Mouse (Mus musculus) A20 (cell line): ENCODE measurements at regions not wholly inside any gene's neighbourhood (a gene's known extent, or its start where the extent isn't known, plus 50 kb on each side); places are given as distances from the start of the nearest gene placed in this dataset.

Source experiments
- DNase-seq: peaks from one replicate; pipeline ENCODE4 v3.0.0-alpha.2; 2011; ENCODE audit warnings: low read depth, low spot score

DNA sequence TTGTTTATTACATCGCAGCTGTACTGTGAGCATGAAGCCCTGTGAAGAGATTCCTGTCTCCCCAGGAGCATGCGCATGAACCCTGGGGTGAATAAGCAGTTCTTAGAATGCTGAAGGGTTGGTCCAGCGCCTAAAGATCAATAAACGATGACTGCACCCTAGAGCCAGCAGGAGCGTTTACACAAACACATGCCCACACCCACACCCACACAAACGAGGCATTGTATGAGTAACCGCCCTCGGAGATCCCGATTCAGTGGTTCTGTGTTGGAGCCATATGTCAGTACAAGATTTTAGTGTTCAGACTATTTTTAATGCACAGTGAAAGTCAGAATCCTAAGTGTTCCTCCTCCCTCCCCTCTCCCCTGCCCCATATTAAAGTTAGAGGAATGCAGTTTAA is 57.3 kb downstream of the Edn1 start:
- no peak for DNase-seq

DNA sequence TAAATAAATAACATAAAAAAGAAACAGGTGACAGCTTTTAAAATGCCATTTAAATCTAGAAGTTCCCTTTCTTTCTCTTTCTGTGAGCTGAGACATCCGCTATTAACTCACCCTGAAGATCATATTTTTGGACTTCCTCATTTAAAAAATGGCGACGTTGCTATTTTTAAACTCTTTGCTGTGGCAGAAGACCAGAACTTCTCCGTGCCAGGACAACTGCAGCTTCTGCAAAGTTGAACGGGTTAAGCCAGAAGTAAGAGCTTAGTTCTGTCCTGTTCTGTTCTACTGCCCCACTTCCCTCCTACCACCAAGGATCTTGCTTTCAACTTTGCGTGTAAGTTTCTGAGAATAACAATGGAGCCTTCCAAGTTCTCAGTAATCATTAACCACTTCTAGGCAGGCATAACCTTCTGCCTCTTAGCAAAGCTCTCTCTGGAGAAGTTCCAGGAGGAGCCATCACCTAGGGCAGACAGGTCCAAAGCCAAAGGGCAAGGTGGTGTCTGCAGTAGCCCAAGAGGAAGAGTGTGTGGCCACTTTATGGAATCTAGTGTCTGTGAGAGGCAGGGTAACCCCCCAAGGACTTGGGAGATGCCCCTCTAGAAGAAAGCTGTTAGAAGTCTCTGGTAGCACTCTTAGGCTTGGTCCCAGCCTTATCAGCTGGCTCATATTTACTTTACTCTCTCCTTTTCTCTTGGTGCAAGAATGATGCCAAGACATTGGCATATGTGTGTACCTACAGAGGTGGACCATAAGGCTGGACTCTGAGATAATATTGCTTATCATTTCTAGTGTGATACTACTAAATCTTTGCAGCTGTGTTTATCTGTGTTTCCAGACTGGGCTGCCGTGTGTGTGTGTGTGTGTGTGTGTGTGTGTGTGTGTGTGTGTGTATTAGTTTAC is 66.6 kb downstream of the Edn1 start:
- DNase-seq = peak; percentile 45

DNA sequence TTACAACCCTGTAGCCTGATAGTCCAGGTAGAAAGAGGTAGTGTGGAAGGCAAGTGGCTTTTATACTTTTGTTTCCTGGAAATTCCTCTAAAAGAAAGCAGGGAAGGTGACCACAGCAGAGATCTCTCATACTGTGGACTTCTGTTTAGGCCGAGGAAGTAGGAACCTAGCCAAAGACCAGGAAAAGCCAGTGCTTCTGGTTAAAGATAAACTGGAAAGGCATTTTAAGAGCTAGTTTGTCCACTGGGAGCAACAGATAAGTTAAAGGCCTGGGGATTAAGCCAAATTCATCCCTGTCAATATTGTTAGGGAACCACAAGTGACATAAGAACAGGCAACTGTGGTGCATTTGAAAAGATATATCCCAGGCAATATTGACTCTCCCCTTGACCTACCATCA is 68.5 kb downstream of the Edn1 start:
- no peak for DNase-seq

DNA sequence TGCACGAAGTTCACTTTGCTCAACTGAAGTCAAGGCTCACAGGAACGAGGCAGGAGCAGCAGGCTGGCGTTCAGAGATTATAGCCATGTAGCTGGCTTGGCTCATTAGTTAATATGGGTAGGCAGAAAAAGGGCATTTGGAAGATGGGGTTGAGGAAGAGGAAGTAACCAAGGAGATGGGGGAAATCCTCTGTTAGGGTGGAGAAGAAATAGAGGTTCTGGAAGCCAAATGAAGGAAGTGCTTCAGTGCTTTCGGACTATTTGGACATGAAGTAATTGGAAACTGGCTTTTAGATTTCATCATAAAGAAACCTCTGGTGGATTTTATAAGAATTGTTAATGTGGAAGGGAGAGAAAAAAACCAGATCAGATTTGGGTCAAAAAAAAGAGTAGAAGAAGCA is 70.9 kb downstream of the Edn1 start:
- no peak for DNase-seq

DNA sequence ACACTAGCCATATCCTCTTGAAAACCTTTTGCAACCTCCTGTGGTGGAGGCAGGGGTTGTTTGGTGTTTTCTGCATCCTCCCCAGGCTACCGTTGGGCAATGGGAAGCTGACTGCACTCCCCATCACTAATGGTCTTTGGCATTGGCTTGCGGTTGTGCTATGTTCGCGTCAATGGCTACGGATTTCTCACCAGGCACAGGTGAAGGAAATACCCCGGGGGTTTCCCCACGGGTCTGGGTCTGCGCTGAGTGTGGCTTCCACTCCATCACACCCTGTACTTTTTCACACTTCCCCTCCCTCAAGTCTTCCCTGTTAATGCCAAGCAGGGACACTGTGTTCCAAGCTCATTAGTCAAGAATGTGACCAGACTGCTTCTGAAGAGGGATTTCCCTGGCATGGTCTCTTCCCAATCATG is 72.9 kb downstream of the Edn1 start:
- DNase-seq = no peak

DNA sequence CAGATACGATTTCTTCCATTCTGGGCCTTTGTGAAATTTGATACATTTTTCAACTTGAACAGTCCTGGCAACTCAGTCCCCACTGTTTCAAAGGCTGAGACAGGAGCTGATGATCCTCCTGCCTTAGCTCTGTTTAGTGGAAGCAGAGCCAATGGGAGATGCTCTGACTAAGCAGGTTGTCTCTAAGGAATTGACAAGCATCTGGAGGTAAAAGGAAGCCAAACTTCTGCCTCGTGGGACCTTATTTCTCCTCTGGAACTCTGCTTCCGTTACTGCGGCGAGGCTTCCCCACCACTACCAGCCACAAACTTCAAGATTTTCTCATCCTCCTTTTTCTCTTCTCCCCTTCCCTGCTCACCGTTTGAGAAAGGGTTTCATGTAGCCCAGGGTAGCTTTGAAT is 78.4 kb downstream of the Edn1 start:
- DNase-seq = no peak

DNA sequence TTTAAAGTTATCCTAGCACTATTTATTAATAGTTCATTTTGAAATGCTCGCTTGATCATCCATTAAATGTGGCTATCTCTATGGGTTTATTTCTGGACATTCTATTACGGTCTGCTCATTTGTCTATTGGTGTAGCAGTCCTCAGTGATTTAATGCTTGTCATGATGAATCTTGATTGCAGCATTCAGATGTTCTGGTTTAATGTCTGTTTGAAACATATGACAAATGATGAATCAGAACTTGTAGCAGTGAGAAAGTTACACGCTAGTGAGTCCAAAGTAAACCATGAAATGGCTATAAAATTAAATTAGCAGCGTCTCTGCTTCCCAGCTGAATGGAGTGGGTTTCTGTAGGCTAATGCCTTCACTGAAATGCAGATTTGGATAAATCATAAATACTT is 81.8 kb downstream of the Edn1 start:
- DNase-seq = no peak

DNA sequence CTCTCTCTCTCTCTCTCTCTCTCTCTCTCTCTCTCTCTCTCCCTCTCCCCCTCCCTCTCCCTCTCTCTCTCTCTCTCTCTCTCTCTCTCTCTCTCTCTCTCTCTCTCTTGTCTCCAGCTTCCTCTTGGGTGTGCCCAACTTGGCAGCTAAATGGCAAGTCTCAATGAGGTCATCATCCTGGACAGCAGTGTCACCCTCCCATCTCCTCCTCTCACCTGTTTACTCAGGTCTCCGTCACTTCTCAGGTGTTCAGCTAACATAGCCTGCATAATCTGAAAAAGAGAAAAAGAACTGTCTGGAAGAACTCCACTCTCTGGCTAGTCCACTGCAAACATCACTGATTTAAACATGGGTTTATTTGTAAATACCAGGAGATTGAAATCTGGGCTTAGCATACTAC is 89.1 kb downstream of the Edn1 start:
- no peak for DNase-seq

DNA sequence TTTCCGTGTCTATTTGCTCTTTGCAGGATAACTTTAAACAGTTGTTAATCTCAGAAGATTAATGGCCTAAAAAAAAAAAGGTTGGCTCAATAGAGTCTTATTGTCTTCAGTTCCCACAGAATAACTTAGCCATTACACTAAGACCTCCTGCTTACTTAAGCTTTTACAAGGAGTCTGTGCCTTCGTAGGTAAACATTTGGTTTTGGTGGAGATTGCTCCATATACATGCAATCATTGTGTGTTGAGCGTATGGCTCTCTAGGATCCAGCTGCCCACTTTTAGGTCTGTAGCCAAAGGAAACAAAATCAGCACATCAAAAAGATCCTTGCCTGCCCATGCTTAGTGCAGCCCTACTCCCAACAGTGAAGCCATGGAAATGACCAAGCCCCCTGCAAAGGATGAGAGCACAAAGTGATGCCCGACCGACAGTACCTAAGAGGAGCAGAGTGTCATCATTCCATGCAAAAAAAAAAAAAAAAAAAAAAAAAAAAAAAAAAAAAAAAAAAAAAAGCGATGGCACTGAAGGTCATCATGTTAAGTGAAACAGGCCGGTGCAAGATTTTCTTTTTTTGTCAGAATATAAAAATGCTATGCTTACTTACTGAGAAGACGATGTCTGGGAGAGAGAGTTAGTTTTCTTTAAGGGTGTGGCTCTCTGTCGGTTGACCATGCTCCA is 90.2 kb downstream of the Edn1 start:
- DNase-seq = no peak

DNA sequence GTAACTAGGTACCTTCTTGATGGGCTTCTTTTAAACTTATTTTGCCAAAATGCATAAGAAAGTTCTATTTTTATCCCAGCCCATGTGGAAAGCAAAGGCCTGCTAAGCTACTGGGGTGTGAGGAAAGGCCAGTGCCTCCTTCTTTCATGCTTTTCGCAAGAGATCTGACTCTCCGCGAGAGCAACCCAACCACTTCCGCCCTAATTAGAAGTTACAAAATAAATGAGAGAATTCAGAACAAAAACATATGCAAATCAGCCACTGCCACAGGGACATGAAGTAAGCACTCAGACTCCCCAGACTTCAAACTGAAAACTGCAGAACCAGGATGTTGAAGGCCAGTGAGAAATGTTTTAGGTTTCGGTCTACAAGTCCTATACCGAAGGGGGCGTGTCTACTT is 91.4 kb downstream of the Edn1 start:
- peak; percentile 4 for DNase-seq

DNA sequence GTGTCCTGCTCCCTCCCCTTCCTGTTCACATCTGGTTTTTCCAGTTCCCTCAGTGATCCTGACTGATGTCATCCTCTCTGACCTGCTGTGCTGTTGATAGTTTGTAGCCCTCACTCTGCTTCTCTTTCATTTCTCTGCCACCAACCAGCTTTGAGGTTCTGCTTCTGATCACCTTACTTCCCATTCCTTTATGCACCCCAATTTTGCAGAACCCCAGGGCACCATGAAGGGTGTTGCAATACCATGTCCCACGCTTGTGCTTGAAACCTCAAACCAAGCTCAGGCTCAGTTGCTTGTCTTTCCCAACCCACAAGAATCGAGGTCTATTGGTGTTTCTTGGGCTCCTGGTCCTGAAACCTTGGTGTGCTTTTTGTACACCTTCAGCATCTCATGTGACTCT is 93.3 kb downstream of the Edn1 start:
- no peak for DNase-seq

DNA sequence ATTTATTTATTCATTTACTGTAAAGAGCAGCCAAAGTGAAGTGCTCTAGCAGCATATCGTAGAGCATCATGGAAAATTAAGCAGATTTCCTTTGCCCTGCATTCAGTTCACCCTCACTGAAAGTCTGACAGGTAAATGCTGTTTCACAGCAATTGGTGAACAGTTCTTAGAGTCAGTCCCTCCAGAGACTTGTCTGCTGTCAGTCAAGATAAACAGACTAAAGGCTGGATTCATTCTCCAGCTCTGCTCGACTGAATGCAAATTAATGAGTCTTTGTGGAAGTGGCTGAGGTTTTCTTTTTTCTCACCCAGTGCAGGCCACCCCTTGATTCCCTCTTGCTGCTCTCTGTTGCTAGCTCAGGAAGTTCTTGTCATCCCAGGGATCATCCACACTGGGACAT is 100.2 kb downstream of the Edn1 start:
- no peak for DNase-seq

DNA sequence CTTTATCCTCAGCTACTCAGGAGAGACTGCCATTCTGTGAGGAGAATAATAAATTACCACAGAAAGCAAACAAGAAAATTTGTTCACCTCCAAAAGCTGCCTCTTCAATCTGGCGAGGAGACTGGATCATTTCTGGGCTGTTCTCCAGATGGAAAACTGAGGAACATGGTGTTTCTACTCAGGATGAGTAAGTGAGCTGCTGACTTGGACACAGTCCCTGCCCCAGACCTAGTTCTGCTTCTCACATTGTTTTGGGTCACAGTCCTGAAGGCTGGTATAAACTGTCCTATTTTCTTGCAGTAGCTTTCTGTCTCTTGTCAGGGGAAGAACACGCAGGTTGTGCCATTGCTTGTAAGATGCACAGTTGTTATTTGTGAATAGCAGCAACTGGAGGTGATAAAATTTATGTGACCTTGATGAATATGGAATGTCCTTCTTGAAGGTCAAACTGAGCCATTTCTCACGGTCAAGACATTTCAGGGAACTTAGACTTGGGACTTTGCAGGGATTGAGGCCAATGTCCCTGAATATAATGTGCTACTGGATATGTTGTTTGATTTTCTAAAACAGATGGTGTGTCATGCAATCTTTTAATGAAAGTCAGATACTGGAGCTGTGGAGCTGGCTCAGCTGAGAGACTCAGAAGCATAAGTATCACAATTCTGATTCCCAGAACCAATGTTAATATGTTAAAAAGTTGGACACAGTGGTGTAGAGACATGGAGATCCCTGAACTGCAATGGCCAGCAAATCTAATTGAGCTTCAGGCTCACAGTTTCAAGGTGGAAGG is 102.2 kb downstream of the Edn1 start:
- DNase-seq = no peak

DNA sequence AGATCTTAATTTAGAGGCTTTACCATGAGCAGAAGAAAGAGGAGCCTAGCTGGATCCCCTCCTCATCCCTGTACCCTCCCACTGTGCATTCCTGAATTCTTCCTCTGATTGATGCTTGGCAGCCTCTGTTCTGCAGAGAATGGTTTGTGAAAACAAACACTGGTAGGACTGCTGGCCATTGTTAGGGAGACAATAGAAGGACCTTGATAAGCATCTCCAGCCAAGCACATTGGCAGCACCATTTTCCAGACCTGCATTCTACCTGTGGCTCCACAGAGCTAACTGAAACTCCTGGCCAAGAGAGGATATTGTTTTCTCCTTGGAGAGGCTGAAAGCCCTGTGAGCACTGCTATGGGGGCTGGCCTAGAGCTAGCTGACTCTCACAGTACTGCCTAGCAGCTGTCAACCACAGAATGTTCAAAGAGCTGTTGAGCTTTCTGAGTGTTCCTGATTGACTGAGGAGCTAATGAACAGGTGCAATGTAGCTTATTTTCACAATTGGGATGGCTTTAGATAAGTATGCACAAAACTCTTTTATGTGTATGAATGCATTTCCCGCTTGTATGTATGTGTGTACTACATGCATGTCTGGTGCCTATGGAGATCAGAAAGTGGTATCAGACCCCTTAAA is 111.5 kb downstream of the Edn1 start:
- DNase-seq = no peak

DNA sequence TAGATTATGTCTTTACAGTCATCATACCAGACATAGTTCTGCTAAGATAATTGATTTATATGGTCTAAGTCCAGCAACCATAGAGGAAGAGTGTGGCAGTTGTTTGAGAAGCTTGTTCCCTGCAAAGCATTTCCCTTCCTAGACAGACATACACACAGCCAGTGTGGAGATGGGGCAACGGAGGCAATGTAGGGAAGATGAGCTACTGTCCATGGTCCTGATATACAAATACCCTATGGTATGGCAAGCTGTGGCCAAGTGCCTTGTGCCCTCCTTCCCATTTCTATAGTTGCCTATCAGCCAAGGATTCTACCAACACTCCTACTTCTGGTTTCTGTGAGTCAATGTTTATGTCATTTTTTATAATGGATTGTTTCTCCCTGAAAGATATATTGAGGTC is 145.6 kb downstream of the Edn1 start:
- DNase-seq = no peak

DNA sequence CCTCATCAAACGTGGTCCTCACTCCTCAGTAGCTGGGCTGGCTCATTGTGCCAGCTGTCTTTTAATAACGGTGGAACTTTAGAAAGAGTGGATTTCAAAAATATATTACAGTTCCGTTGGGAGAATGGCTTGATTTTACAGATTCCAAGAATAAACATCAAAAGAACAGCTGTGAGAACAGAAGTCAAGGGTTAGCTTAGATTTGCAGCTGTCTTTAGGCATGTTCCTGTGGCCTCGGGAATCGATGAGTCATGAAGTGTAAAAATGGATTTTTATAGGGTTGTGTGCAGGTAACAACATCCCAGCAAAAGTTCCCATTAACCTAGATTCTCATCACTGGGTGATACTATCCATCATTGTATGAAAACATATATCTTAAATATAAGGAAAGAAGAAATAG is 152.4 kb downstream of the Edn1 start:
- no peak for DNase-seq

DNA sequence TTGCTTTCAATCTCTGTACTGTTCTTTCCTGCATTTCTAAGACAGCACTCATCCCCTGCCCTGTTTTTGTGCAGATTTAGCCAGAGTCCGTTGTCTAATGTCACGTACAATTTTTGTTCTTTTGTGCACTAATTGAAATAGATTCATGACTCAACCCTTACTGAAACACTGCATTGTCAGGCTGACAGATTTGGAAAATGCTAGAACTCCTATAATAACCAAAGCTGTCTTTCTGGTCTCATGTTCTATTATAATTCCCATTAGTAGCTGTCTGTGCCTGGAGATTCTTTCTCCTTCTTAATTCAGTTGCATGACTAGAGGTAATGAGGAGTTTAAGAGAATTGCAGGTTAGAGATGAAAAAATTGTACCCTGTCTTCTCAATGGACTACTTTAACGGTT is 158.6 kb downstream of the Edn1 start:
- no peak for DNase-seq

DNA sequence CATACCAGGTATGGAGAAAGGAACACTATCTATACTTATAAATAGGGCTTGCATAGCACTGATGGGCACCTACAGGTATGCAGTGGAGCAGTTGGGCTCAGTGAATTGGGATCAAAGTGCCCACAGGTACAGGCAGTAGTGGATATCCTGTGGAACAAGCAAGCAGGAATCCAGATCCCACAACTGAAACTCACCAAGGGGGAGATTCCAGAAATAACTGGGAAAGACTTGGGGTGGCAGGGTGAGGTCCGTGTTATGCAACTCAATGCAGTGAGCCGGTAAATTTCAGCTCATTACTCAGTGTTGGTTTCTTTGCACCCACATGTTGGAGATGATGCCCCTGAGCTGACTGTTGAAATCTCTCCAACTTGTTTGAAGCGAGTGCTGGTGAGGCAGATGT is 177.5 kb downstream of the Edn1 start:
- DNase-seq = no peak

DNA sequence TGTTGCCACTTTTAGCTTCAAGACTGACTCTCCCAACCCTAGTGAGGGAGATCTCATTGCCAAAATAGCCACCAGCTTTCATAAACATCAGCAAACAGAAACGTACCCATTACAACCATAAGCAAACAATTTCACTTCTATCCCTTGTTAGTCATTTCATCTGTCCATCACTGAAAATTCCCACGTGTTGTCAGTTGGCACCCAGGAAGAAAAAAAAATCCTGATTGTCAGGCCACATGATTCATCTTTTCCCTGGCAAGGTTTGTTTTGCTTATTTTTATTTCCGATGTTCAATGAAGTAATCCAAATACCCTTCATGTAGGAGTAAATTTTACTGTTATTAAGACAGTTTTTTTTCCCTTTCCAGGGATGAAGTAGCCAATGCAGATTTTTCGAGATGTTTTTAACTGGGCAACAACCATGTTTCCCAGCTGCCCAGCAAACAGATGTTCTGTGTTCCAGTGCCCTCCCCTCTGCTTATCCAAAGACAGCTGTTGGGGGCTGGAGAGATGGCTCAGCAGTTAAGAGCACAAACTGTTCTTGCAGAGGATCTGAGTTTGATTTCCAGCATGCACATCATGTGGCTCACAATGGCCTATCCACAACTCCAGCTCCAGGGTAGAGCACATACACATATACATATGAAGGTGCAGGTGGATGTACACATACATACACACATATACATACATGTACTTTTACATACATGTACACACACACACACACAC is 189.3 kb upstream of the Phactr1 start:
- no peak for DNase-seq

DNA sequence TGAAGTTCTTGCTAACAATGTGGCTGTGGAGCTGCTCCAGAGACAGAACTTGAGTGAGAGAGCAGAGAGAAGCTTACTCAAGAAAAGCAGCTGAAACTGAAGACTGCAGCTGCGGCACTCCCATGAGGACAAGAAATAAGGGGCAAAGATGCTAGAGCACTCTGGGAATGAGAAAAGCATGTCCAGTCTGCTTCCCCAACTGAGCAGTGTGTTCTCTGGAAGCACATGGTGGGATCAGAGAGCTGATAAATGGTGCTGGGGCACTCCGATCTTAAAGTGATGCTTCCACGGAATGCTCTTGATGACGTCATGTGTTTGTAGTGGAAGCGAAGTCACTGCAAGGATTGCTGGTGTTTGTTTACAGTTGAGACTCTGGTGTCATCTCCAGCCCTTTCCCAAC is 186.1 kb upstream of the Phactr1 start:
- no peak for DNase-seq

DNA sequence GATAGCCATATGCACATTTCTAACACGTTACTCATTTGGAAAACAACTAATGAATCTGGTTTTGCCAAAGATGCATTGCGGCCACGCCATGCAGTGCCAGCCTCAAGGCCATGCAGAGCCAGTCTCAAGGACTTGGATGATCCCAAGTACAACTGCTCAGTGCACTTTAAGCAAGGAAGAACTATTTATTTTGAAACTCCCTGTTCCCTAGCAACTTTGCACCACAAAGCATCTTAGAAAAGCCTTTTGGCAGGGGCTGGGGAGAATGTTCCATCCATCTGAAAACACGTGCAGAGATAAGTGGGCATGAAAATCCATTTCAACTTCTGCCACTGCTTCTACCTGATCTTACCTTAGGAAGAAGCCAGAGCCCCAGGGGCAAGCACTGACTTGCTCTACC is 182.1 kb upstream of the Phactr1 start:
- DNase-seq = no peak
